Mouse (Mus musculus) neutrophil, adult 65 days (primary cell): Measurements from ENCODE around the gene Defb28. TPM values are rescaled to one million over a fixed set of nuclear protein-coding genes. Genes with fewer than 3 reads are reported as not detected.

Experiments used
- total RNA-seq: library from RNA; stranded (reverse); gene quantifications from 2 replicates; pipeline ENCODE4 v1.2.4, GENCODE M21; 2023

Defb28 gene
- not detected in 2 replicates for total RNA-seq

GRCm38 (mm10) chr2:152517981-152518380, at the start of gene Defb28:
TSS of gene Defb28 (plus strand) at chr2:152518255.

GRCm38 (mm10) chr2:152476763-152477162, 41.3 kb upstream of the Defb28 start, which contains the start of gene Defb20:
TSS of gene Defb20 (plus strand) at chr2:152477063.

GRCm38 (mm10) chr2:152490038-152490437, 28.0 kb upstream of the Defb28 start, which contains the start of gene Defb22:
TSS of gene Defb22 (minus strand) at chr2:152490138.

GRCm38 (mm10) chr2:152511592-152511991, 6.5 kb upstream of the Defb28 start, which contains the start of gene Defb26:
TSS of gene Defb26 (minus strand) at chr2:152511692.

GRCm38 (mm10) chr2:152539944-152540710, 22.1 kb downstream of the Defb28 start, which contains the start of gene Defb29:
TSS of gene Defb29 (minus strand) at chr2:152540098.

GRCm38 (mm10) chr2:152569038-152569437, 51.0 kb downstream of the Defb28 start, which contains the start of gene Gm17416:
TSS of gene Gm17416 (plus strand) at chr2:152569338.

Other genes with a start within 250 kb of the Defb28 start
- 119 and 165 TPM in 2 replicates for gene Tbc1d20, start 224.4 kb upstream of the Defb28 start, total RNA-seq
- 72.2 and 90.2 TPM in 2 replicates for gene Rbck1, start 185.6 kb upstream of the Defb28 start, total RNA-seq
- gene Trib3, start 174.2 kb upstream of the Defb28 start, total RNA-seq, result 4.0 and 5.2 TPM in 2 replicates
- gene Nrsn2, start 141.6 kb upstream of the Defb28 start, total RNA-seq, result not detected in 2 replicates
- gene Sox12, start 120.2 kb upstream of the Defb28 start, total RNA-seq, result 0.20 and 0.22 TPM in 2 replicates
- gene Zcchc3, start 103.2 kb upstream of the Defb28 start, total RNA-seq, result 0.61 and 1.2 TPM in 2 replicates
- gene 6820408C15Rik, start 102.7 kb upstream of the Defb28 start, total RNA-seq, result not detected in 2 replicates
- gene Defb23, start 53.6 kb upstream of the Defb28 start, total RNA-seq, result not detected in 2 replicates
- gene Defb20, start 41.2 kb upstream of the Defb28 start, total RNA-seq, result not detected in 2 replicates
- not detected in 2 replicates for gene Defb22, start 28.1 kb upstream of the Defb28 start, total RNA-seq
- not detected in 2 replicates for gene Defb26, start 6.6 kb upstream of the Defb28 start, total RNA-seq
- not detected in 2 replicates for gene Defb29, start 21.8 kb downstream of the Defb28 start, total RNA-seq
- not detected in 2 replicates for gene Gm17416, start 51.1 kb downstream of the Defb28 start, total RNA-seq
- not detected in 2 replicates for gene Defb21, start 54.5 kb downstream of the Defb28 start, total RNA-seq
- gene Defb19, start 62.1 kb downstream of the Defb28 start, total RNA-seq, result not detected in 2 replicates
- gene Defb45, start 81.1 kb downstream of the Defb28 start, total RNA-seq, result not detected in 2 replicates
- not detected in 2 replicates for gene Defb36, start 86.1 kb downstream of the Defb28 start, total RNA-seq
- gene Defb25, start 104.8 kb downstream of the Defb28 start, total RNA-seq, result not detected in 2 replicates
- gene Rem1, start 108.7 kb downstream of the Defb28 start, total RNA-seq, result 6.2 and 7.2 TPM in 2 replicates
- gene H13, start 151.2 kb downstream of the Defb28 start, total RNA-seq, result 141 and 159 TPM in 2 replicates
- 17.7 and 36.2 TPM in 2 replicates for gene Mcts2, start 168.8 kb downstream of the Defb28 start, total RNA-seq
- gene Id1, start 218.0 kb downstream of the Defb28 start, total RNA-seq, result 33.0 and 36.5 TPM in 2 replicates
- not detected in 2 replicates for gene Cox4i2, start 235.9 kb downstream of the Defb28 start, total RNA-seq